Mouse (Mus musculus) urinary bladder, postnatal 25 days (tissue): ENCODE measurements around the gene Cdpf1.
A peak's percentile ranks its signal among the peaks of the same experiment; 100 is the strongest.

ENCODE experiments used
- DNase-seq: peaks from one replicate; pipeline ENCODE4 v3.0.0; 2022; ENCODE audit warnings: low spot score

Gene Cdpf1

DNA sequence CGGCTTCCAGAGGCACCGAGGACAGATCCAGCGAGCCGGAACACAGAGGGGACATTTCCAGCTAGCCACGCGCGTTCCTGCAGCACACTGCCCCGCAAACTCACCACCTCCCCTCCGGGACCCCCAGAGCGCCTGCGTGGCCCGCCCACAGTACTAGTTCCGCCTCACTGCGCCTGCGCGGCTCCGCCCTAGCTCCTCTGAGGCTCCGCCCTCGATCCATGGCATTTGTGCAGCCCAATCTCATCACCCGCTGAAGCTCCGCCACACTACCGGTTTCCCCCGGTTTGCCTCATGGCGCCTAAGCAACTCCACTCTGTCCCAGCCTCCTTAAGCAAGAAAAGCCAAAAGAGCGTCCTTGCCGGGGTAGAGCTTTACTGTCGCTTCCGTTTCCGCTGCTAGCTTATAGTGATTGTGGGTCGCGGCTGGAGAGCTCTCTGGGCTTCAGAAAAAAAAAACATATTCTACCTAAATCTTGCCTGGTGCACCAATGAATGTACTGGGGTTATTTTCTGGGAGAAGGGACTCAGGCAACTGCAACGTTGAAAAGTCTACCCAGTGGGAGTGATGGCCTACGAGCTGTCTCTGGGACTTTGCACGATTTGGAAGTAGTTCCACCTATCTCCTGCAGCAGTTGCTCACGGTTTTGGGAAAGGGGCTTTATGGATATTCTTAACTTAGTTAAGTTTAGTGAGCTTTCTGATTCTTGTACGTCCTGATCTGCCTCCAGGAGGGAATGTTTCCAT, at the start of gene Cdpf1:
Gene Cdpf1, minus strand, starts transcription at position 163 of the 743 bp plus-strand sequence.
- peak; percentile 100 for DNase-seq

- peak; percentile 83 for DNase-seq
These were observed 48.1 kb upstream of the Cdpf1 start, which contains the start of gene Gtse1 for GRCm38 (mm10) chr15:85859490-85860031. Gene Gtse1 (plus strand): TSS chr15:85859745.

DNA sequence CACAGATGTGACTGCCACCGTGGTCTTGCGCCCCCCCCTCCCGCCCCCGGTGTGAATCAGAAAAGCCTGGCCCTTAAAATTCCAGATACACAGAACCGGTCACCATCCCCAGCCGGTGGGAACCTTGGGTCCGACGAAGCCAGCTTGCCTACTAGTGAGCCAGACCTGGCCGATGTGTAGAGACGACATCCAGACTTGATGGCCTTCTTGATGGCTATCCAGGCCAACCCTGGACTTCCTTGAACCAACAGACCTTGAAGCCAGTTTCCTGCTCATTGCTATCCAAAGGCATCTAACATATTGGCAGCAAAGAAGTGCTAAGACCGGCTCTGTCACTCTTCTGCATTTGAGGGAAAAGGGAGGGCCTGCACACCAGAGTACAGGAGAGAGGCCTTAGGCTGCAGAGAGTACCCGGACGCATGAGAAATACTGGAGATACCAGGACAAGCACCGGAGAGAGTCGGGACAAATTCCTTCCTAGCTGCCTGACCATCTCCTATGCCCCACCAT, 47.5 kb upstream of the Cdpf1 start:
- no peak for DNase-seq

DNA sequence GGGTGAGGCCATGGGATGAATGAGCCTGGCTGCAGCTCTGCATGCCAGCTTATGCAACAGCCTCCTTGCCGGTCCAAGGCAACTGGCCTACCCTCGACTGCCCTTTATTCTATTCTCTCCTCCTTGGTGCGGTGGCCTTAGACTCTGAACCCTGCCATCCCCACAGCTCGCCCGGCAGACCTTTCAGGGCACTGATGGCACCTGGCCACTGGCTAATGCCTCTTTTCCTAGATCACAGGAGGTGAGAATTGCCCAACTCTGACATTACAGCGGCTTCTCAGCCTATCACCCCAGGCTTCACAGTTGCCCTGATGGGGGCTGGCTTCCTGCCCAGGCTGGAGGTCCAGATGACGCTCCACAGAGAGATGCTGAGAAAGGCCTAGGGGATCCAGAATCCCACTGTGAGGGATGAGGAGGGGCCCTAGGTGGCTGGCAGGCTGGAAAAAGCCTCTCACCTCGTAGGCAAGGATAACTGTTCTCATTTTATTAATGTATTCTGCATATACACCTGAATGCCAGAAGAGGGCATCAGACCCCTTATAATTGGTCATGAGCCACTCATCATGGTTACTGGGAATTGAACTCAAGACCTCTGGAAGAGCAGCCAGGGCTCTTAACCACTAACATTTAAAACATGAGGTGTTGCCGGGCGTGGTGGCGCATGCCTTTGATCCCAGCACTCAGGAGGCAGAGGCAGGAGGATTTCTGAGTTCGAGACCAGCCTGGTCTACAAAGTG, 40.3 kb upstream of the Cdpf1 start:
- DNase-seq = no peak

GRCm38 (mm10) chr15:85845071-85845470, 33.6 kb upstream of the Cdpf1 start:
- no peak for DNase-seq

- DNase-seq = no peak
These were observed 30.4 kb upstream of the Cdpf1 start for GRCm38 (mm10) chr15:85841796-85842360.

- no peak for DNase-seq
These were observed 29.5 kb upstream of the Cdpf1 start for GRCm38 (mm10) chr15:85840983-85841382.

DNA sequence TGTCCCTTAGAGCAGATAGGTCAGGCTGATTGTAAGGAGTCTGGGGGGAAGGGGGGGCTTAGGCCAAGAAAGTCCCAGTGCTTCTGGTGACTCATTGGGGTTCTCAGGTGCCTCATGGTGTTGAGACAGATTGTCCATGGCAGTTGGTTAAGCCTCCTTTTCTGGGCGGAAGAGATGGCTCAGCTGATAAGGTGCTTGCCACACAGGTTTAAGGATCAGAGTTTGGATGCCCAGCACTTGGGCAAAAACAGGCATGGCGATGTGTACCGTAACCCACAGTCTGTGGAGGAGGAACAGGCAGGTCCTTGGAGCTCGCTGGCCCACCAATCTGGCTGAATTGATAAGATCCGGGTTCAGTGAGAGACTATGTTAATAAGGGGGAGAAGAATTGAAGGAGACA, 25.4 kb upstream of the Cdpf1 start:
- peak; percentile 37 for DNase-seq

GRCm38 (mm10) chr15:85835335-85835734, 23.8 kb upstream of the Cdpf1 start:
- no peak for DNase-seq

GRCm38 (mm10) chr15:85832599-85832998, 21.1 kb upstream of the Cdpf1 start:
- DNase-seq = no peak

- peak; percentile 80 for DNase-seq
These were observed 20.6 kb upstream of the Cdpf1 start, which contains the start of gene Ttc38 for GRCm38 (mm10) chr15:85831954-85832590. Gene Ttc38 (plus strand): TSS chr15:85832306.

DNA sequence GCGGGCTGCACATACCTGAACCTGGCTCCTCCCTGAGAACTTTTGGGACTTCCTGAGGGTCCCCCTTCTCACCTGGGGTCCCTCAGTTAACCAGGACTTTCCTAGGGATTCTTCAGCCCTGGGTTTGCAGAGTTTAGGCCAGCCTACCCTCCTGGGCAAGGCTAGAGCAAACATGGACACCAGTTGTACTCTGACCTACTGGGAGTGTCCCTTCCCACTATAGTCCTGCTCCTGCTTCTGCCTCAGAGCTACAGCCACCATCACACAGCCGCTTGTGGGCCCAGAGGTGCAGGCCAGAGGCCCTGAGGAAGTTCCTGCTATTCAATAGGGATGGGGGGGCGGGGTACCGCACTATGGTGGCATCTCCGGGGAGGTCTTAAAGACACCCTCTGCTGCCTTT, 18.0 kb upstream of the Cdpf1 start:
- DNase-seq = no peak

DNA sequence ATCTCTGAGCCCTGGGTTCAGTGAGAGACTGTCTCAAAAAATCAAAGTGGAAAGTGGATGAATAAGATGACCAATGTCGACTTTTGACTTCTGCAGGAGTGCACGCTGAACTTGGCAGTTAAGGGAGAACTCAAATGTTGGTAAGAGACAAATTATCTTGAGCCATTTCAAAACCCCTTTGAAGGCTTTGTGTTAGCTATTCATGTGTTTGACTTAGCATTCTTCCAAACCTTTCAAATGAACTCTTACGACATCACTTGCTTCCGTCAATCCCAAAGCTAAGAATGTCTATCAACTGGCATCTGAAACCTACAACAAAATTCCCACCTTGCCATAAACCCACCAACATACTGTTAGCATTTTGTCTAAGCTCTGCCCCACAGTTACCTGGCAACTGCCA, 16.6 kb upstream of the Cdpf1 start:
- DNase-seq = no peak

DNA sequence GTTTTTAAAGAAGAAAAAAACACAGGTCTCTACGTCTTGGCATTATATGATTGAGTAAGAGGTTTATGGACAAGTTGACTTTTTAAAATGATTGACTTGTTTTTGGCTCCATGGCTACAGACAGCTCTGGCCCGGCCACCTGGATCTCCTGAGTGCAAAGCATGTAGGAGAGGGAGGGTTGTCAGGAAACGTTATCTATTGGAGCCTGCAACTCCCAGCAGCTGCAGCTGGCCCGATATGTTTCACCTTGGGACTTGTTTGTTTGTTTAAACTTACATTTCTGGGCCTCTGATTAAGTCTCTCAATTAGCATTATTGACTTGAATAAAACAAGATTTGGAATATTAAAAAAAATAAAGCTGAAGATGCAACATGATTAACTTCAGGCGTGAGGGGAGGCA, 15.2 kb upstream of the Cdpf1 start:
- no peak for DNase-seq

DNA sequence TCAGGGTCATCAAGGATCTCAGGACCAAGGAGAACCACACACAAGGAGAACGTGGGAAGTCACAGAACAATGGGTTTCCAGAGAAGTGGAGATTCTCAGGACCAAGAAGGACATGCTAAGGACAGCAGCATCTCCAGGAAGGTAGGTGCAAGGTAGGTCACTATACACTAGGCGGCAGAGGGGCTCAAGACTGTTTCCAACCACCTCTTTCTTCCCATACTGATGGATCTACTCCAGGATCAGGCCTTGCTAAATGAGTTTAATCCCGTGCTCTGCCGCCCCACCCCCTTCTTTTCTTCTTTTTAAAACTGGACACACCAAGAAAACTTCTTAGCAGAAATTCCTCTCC, 10.5 kb upstream of the Cdpf1 start:
- no peak for DNase-seq

DNA sequence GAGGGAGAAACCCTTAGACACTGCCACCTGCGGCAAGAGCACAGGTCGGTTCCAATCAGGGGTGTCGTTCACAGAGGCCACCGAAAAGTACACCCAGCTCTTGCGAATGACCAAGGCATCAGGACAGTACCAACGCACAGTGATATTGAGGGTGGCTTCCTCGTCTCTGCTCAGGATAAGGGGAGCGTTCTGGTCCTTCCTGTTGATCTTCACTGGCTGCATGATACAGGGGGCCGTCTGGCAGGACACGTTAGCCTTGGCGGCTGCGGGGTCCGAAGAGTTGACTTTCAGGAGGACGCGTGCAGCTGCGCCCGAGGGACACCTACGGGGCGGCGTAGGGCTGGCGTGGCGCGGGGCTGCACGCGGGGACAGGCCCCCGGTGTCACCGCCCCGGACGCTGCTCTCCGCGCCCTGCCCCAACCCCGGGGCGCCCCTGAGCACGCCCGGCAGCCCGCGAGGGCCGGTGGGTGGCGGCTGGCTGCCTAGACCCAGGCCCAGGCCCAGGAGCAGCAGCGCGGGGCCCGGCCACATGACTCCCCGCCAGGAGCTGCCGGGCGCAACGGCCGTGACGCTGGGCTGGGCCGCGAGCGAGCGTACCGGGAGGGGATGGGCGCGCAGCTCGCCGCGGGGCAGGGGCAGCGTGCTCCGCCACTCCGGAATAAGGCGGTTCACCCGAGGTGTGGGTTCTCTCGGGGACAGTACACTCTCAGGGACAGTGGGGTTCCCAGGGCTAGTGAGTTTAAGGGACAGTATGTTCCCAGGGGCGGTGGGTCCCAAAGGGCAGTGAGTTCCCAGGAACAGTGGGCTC, 9.9 kb upstream of the Cdpf1 start, which contains the start of gene Pkdrej:
Gene Pkdrej, minus strand, starts transcription at position 532 of the 808 bp plus-strand sequence.
- peak; percentile 43 for DNase-seq

DNA sequence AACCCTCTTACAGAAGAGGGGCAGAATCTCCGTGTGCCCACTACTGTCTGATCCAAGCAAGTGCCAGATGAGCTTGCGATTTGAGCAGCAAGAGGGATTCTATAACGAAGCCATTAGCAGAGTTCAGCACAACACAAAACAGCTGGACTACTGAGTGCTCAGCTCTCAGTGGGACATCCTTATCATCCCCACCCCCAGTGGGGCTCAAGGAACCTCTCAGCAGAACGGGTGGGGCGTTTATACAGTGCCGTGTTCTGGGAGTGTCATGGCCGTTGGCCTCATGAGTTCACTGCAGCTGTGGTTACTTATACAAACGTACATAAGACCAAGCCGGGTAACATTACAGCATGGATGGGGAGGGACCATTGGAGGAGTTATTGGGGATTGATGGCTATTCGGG, 1.9 kb upstream of the Cdpf1 start:
- DNase-seq = no peak

DNA sequence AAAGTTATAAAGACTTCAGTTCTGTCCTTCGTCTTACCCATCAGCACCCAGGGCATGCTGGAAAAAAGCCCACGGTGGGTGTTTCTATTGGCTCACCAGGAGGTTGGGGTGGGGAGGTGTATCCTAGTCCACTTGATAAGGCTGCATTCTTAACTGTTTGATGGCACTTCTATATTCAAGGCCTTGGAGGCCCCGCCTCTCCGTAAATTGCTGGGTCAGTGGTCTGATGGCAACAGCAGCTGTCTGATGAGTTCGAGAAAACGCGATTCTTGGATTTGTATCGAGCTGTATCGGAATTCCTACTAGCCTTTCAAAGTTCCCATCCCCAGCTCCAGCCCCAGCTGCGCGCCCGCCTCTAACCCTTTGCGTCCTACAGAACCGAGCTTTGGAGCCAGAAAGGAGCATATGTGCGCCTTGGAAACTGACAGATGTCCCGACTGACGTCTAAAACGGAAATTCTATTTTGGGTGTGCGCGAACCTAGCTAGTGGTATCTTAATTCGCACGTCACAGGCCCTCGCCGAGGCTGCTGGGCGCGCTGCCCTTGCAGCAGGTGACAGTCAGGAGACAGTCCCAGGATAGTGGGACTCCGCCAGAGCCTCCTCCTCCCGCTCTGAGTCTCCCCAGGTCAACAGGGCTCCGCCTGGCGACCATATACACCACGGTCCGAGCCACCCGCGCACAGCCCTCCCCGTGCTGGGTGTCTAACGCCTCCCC, 533 bp downstream of the Cdpf1 start:
- peak; percentile 24 for DNase-seq

GRCm38 (mm10) chr15:85810462-85810805, 1.1 kb downstream of the Cdpf1 start:
- no peak for DNase-seq

- DNase-seq = no peak
These were observed 2.4 kb downstream of the Cdpf1 start for GRCm38 (mm10) chr15:85809091-85809490.

DNA sequence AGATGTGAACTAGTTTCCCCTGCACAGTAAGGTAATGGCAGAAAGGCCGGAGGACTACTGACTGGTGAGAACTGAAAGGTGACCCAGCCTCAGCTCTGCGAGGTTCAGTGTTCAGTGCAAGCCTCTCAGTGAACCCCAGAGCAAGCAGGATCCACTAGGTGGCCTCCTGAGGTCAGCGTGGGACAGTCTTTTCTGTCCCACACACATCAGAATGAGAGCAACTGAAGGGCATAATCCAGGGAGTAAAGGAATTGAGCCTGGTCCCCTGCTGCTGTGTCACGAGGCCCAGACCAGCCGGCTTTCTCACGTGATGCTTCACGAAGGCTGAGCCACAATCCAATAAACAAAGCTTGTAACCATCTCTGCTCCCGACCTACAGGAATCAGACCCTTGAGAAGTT, 3.1 kb downstream of the Cdpf1 start:
- no peak for DNase-seq
